Mouse (Mus musculus) cerebellum, postnatal 4 days (tissue): ENCODE data around the gene Lmx1a.

Source experiments
- DNase-seq, 2 experiments: peaks; one replicate each; pipeline ENCODE4 v3.0.0; 2022; ENCODE audit warnings: low spot score in 2 of 2, mixed read lengths in 1 of 2

The Lmx1a gene

GRCm38 (mm10) chr1:167781787-167782484 is 92.9 kb downstream of the Lmx1a start:
- peak in 1 of 2 experiments; percentile 84 for DNase-seq

- no peak for DNase-seq
These were observed 95.0 kb downstream of the Lmx1a start for GRCm38 (mm10) chr1:167784067-167784466.

GRCm38 (mm10) chr1:167788684-167789413 is 99.8 kb downstream of the Lmx1a start:
- DNase-seq, result no peak

GRCm38 (mm10) chr1:167789448-167789847 is 100.4 kb downstream of the Lmx1a start:
- DNase-seq, result no peak

GRCm38 (mm10) chr1:167790688-167791087 is 101.7 kb downstream of the Lmx1a start:
- no peak for DNase-seq

- DNase-seq, result no peak
These were observed 102.2 kb downstream of the Lmx1a start for GRCm38 (mm10) chr1:167791221-167791620.

- DNase-seq, result peak in 1 of 2 experiments; percentile 24
These were observed 112.9 kb downstream of the Lmx1a start for GRCm38 (mm10) chr1:167801923-167802322.

GRCm38 (mm10) chr1:167802510-167803271 is 113.7 kb downstream of the Lmx1a start:
- DNase-seq, result peak in 1 of 2 experiments; percentile 40

- no peak for DNase-seq
These were observed 114.4 kb downstream of the Lmx1a start for GRCm38 (mm10) chr1:167803351-167803981.

GRCm38 (mm10) chr1:167804836-167805235 is 115.8 kb downstream of the Lmx1a start:
- DNase-seq, result no peak

- no peak for DNase-seq
These were observed 122.1 kb downstream of the Lmx1a start for GRCm38 (mm10) chr1:167811141-167811540.

- no peak for DNase-seq
These were observed 126.1 kb downstream of the Lmx1a start for GRCm38 (mm10) chr1:167815166-167815565.

- DNase-seq, result no peak
These were observed 128.0 kb downstream of the Lmx1a start for GRCm38 (mm10) chr1:167817028-167817427.

- DNase-seq, result no peak
These were observed 128.6 kb downstream of the Lmx1a start for GRCm38 (mm10) chr1:167817616-167818015.

GRCm38 (mm10) chr1:167820031-167820430 is 131.0 kb downstream of the Lmx1a start:
- no peak for DNase-seq

GRCm38 (mm10) chr1:167821125-167821524 is 132.1 kb downstream of the Lmx1a start:
- DNase-seq, result no peak

- no peak for DNase-seq
These were observed 141.3 kb downstream of the Lmx1a start for GRCm38 (mm10) chr1:167830291-167830690.

- no peak for DNase-seq
These were observed 142.6 kb downstream of the Lmx1a start for GRCm38 (mm10) chr1:167831601-167832000.

GRCm38 (mm10) chr1:167854801-167855200 is 165.8 kb downstream of the Lmx1a start:
- DNase-seq, result no peak

- DNase-seq, result no peak
These were observed 183.0 kb downstream of the Lmx1a start for GRCm38 (mm10) chr1:167872028-167872427.

- no peak for DNase-seq
These were observed 185.1 kb downstream of the Lmx1a start for GRCm38 (mm10) chr1:167874099-167874498.

- DNase-seq, result no peak
These were observed 188.9 kb downstream of the Lmx1a start for GRCm38 (mm10) chr1:167877931-167878330.
